Mouse (Mus musculus) cerebellum, adult 2 months (tissue): ENCODE results near the gene Cox6a2.

Source experiments
- CTCF ChIP-seq: fragments of 200-500 bp; IDR thresholded peaks from 2 replicates; pipeline ENCODE4 v1.5.1; 2011; ENCODE audit warnings: low read depth, mild to moderate bottlenecking, control low read depth, low read length, moderate library complexity, borderline replicate concordance; ENCODE audit not compliant: insufficient read depth
- POLR2A ChIP-seq: fragments of 200-500 bp; IDR thresholded peaks from 2 replicates; pipeline ENCODE4 v1.6.1; 2011; ENCODE audit warnings: low read length, control low read depth, borderline replicate concordance; ENCODE audit not compliant: insufficient read depth

- TF ChIP-seq CTCF = no peak
- no peak for TF ChIP-seq POLR2A
Observed at GRCm38 (mm10) chr7:128234796-128235195, 28.6 kb upstream of the Cox6a2 start.
